Mouse (Mus musculus) kidney, postnatal 36 days (tissue): ENCODE data around the gene Zfp365.
A peak's percentile ranks its signal among the peaks of the same experiment; 100 is the strongest.

ENCODE experiments used
- DNase-seq, 2 experiments: peaks; one replicate each; pipeline ENCODE4 v3.0.0; 2021 to 2022; ENCODE audit warnings: mixed read lengths in 2 of 2

Zfp365 gene

GRCm38 (mm10) chr10:67912337-67912776 is at the start of gene Zfp365:
Zfp365 (minus strand) TSS chr10:67912662.
- DNase-seq: peak; percentile 23 to 55

GRCm38 (mm10) chr10:67959982-67960381 is 47.5 kb upstream of the Zfp365 start:
- DNase-seq: no peak

GRCm38 (mm10) chr10:67955982-67956381 is 43.5 kb upstream of the Zfp365 start:
- DNase-seq: no peak

GRCm38 (mm10) chr10:67951690-67952089 is 39.2 kb upstream of the Zfp365 start:
- DNase-seq: no peak

DNA sequence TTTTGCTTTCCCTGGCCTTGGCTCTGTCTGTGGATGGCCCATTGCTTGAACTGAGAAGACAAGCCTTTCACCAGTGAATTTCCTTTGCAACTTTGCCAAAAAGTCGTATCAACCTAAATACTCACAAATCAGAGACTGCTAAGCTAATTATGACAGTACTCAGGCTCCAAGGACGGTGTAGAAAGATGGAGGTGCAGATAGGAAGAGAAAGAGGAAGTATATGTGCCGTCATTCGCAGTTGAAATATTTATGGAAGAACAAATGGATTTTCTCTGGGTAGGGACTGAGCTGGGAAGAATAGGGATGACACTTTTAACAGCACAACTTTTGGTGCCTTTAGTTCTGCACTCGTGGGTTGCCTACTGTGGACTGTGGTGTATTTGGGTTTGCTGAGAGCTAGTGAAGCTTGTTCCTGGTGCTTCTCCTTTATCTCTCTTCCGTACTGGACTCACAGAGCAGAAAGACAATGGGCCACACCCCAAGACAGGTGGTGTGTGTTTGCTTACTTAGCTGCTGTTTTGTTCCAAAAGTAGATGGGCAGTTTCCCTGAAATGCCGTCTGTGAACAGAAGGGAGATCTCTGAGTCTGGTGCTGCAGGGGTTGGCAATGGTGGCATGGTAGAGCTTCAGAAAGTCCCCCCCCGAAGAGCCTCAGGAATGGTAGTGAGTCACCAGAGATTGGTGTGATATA is 37.7 kb upstream of the Zfp365 start:
- no peak for DNase-seq

- no peak for DNase-seq
Measured at GRCm38 (mm10) chr10:67943513-67943912, 31.1 kb upstream of the Zfp365 start.

- DNase-seq: no peak
Measured at GRCm38 (mm10) chr10:67939546-67939945, 27.1 kb upstream of the Zfp365 start.

- DNase-seq: no peak
Measured at GRCm38 (mm10) chr10:67937775-67938174, 25.3 kb upstream of the Zfp365 start.

DNA sequence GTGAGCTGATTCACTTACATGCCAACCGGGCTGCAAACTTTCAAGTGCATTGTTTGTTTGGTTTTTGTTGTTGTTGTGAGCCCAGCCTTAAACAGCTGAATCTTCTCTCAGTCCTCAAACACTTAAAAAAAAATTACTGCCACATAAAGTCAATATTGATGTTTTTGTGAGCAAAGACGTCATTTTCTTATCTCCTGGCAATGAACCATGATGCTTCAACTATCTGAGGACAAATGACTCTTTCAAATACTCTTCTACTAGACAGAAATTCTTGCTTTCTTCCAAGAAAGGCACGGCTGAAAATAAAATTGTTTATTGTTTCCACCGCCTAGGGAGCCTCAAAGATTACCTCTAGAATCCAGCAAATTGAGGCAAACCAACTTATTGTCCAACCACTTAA is 24.5 kb upstream of the Zfp365 start:
- DNase-seq: no peak

DNA sequence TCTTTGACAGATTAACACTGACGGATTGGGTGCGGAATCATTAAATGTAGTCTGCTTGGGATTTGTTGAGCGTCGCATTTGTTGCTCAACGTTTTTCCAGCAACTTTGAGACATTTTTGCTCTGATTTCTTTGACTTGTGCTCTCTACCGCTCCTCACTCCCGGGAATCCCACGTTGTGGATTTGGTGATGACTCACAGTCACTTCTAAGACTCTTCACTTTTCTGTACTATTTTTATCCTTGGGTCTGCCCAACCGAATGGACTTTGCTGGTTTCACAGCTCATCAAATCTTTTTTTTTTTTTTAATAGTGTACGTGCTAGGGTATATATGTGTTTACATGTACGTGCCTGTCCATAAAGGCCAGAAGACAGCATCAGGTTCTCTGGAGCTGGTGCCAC is 20.3 kb upstream of the Zfp365 start:
- no peak for DNase-seq

DNA sequence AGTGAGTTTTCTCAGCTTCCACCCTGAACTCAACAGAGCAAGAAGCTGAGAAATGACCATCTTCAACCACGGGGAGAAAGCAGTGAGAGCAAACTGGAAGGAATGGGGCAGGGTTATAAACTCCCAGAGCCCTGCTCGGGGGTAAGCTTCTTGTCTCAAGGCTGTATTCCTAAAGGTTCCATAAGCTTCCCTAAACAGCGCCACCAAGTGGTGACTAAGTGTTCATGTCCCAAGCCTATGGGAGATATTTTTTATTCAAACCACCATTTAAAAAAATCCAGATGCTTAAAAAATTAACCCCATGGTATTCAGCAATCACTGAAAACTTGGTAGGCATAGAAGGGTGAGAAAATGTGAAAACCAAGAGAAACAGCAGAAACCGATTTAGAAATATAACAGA is 18.9 kb upstream of the Zfp365 start:
- DNase-seq: no peak

GRCm38 (mm10) chr10:67928584-67928983 is 16.1 kb upstream of the Zfp365 start:
- DNase-seq: no peak

DNA sequence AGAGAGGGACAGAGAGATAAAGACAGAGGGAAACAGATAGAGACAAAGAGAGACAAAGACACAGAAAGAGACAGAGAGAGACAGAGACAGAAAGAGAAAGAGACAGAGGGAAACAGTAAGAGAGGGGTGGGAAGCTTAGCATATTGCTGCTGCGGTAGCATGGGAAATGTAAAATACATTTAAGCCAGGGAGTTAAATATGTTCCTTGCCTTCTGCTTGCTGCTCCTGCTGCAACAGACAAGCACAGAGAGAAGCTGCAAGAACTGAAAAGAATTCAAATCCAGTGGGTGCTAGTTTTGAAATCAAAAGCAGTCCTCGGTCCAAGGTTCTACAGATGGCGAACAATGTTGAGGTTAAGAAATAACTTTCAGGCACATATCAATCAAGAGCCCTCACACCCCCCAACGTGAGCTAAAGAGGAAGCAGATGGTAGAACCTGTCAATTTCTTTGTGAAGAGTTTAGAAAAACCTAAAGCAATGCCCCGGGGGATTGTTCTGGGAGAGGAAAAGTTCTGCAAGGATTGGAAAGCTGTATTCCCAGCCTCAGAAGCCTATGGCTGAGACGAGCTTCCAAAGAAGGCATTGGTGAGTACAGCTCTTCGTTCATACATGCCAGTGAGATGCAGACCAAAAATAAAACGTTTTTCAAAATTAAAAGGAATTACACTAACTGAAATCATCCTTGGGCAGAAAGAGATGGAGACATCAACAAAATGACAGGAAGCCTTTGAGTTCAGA is 15.4 kb upstream of the Zfp365 start:
- DNase-seq: no peak

- DNase-seq: peak in 1 of 2 experiments; percentile 5
Measured at GRCm38 (mm10) chr10:67924030-67924429, 11.6 kb upstream of the Zfp365 start.

DNA sequence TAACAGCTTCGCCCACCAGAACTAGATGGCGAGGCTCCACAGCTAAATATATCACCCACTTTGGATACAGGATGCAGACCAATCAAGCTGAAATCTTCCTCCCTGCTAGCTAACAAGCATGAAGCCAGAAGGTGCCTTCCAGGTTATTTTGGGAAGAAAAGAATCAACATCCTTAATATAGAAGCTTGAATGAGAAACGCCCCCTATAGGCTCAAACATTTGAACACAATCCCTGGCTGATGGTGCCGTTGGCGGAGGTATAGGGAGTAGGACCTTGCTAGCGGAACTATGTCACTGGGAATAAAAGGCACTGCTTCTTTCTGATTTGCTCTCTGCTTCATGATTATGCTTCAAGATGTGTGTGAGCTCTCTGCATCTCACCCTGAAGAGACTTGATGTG is 9.3 kb upstream of the Zfp365 start:
- DNase-seq: no peak

DNA sequence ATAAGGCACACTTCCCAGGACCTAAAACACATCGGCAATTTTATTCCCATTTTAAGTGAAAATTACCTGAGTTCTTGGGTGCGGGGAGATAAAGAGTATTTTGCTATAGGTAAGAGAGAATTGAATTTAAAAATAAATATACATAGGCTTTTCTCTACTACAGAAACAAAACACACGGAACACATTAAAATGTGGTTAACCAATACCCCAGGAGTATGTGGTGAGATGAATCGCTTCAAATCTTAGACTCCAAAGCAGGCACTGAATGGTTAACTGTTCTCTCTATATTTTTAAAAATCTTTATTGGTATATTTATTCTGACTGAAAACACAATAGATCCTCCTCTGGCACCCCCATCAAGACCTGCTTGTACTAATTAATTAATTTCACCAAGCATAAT is 7.2 kb upstream of the Zfp365 start:
- no peak for DNase-seq

- DNase-seq: no peak
Measured at GRCm38 (mm10) chr10:67918194-67918899, 5.9 kb upstream of the Zfp365 start.

- DNase-seq: no peak
Measured at GRCm38 (mm10) chr10:67917356-67917755, 4.9 kb upstream of the Zfp365 start.

GRCm38 (mm10) chr10:67911447-67912336 is 770 bp downstream of the Zfp365 start:
- no peak for DNase-seq

GRCm38 (mm10) chr10:67907931-67908330 is 4.5 kb downstream of the Zfp365 start:
- no peak for DNase-seq

GRCm38 (mm10) chr10:67906926-67907325 is 5.5 kb downstream of the Zfp365 start:
- DNase-seq: no peak

GRCm38 (mm10) chr10:67906063-67906462 is 6.4 kb downstream of the Zfp365 start:
- no peak for DNase-seq

- DNase-seq: no peak
Measured at GRCm38 (mm10) chr10:67903387-67903786, 9.1 kb downstream of the Zfp365 start.
